Mouse (Mus musculus): ENCODE data around the gene Ntrk3. TPM values are rescaled to one million over a fixed set of nuclear protein-coding genes. Genes with fewer than 3 reads are reported as not detected.

Ntrk3 gene
- total RNA-seq, 1 experiment from 2014 or later: not detected

- no peak for ATAC-seq (replicated peaks in 1 of 2; ENCODE audit: insufficient read depth in 1 of 2, low FRiP score in 2 of 2, low TSS enrichment in 1 of 2, low read depth in 1 of 2, poor library complexity in 2 of 2, severe bottlenecking in 2 of 2)
These were observed 77.0 kb downstream of the Ntrk3 start for GRCm38 (mm10) chr7:78660832-78661231.

DNA sequence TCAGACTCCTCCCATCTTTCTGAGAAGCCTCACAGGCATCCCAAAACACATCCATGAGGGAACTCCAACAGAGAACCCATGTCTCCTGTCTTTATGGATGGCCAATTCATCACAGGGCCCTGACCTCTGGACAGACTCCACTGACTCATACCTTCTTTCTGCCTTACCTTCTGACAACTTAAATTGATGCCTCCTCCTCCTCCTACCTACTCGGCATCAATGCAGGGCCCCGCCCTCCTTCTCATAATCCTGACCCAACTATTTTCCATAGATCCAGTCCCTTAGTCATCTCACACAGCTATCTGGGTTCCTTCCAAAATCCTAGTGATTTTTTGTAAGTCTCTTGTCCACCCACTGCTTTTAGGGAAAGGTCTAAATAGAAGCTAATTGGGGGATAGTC, 78.0 kb downstream of the Ntrk3 start:
- no peak for ATAC-seq (replicated peaks in 1 of 2; ENCODE audit: insufficient read depth in 1 of 2, low FRiP score in 2 of 2, low TSS enrichment in 1 of 2, low read depth in 1 of 2, poor library complexity in 2 of 2, severe bottlenecking in 2 of 2)

DNA sequence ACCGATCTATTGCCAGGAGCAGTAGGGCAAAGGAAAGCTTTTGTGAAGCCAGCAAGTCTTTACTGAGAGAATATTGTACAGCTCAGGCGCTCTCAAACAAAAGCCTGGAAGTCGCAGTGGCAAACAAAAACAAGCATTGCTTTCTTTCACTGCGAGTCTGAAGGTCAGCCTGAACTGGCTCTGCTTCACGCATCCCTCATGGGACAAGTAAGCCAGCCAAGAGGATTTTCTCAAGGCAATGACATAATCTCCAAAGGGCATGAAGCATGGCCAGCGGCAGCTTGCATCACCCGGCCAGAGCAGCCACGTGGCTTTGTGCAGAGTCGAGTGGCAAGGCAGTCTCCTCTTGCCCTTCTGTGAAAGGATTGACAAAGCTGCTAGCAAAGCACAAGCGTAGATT, 79.8 kb downstream of the Ntrk3 start:
- no peak for ATAC-seq (replicated peaks in 1 of 2; ENCODE audit: insufficient read depth in 1 of 2, low FRiP score in 2 of 2, low TSS enrichment in 1 of 2, low read depth in 1 of 2, poor library complexity in 2 of 2, severe bottlenecking in 2 of 2)

DNA sequence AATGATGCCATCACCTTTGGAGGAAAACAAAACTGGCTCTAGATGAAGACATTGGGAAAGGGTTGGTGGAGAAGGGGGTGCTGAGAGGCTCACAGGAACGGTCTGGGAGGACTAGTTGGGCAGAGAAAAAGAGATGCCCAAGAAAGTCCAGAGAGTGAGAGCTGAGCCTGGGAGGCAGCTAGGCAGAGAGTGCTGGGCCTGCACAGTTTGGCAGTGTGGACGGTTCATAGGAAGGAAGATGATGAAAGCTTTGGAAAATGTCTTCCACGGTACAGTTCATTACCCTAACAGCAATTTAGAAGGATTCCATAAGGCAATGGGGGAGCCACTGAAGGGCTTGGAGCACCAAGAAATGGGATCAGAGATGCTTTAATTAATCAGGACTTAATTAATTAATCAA, 81.6 kb downstream of the Ntrk3 start:
- no peak for ATAC-seq (replicated peaks in 1 of 2; ENCODE audit: insufficient read depth in 1 of 2, low FRiP score in 2 of 2, low TSS enrichment in 1 of 2, low read depth in 1 of 2, poor library complexity in 2 of 2, severe bottlenecking in 2 of 2)

DNA sequence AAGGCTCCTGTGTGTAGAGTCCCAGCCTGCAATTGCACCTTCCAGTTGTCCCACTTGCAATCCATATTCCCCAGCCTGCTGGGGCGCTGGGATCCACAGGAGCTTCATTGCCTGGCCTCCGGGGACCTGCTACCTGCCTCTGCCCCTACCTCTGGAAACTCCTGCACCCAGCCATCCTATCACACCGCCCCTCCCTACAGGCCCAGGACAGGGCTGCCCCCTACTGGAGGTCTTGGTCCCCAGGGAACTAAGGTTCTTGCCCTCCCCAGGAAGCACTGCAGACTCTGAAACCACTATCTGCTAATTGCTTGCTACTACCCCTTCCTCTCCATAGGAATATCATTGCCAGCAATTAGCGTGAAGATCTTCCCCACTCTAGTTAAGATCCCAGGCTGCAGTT, 84.1 kb downstream of the Ntrk3 start:
- ATAC-seq (replicated peaks in 1 of 2; ENCODE audit: insufficient read depth in 1 of 2, low FRiP score in 2 of 2, low TSS enrichment in 1 of 2, low read depth in 1 of 2, poor library complexity in 2 of 2, severe bottlenecking in 2 of 2): no peak

- ATAC-seq (replicated peaks in 1 of 2; ENCODE audit: insufficient read depth in 1 of 2, low FRiP score in 2 of 2, low TSS enrichment in 1 of 2, low read depth in 1 of 2, poor library complexity in 2 of 2, severe bottlenecking in 2 of 2): no peak
These were observed 85.5 kb downstream of the Ntrk3 start for GRCm38 (mm10) chr7:78652296-78652695.

DNA sequence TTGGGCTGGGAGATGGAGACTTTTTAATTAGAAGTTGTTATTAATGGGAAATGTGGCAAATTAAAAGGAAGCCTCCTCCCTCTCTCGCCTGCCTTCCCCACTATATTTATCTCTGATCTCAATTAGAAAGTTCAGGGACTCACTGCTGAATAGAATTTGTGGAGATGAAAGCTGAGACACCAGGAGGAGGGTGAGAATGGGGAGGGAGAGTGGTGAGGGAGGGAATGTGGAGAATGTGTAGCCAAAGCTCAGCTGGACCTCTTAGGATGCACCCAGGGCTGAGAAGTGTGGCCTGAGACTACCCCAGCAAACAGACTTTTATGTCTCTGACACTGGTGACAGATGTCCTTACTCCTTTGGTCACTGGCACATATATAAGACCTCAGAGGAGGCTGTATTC, 86.3 kb downstream of the Ntrk3 start:
- no peak for ATAC-seq (replicated peaks in 1 of 2; ENCODE audit: insufficient read depth in 1 of 2, low FRiP score in 2 of 2, low TSS enrichment in 1 of 2, low read depth in 1 of 2, poor library complexity in 2 of 2, severe bottlenecking in 2 of 2)

DNA sequence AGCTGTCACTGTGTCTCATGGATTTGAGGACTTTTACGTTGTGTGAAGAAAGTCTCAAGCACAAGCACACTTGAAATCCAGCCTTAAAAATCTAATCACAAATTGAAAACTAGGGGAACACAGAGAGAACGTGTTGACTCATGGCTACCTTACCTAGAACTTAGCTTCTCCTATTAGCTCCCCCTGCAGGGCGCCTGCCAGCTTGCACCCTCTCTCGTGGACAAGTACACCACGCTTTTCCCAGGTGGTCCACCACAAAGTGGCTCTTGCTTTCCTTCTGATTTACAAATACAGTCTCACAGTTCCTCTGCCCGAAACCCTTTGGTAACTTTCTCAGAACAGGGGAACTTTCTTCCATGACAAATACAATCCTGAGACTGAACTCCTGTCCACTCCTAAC, 94.1 kb downstream of the Ntrk3 start:
- 0 out of 4 replicates have a peak, but pooled peaks of 1 of the 2 experiments have one; percentile 29 for ATAC-seq (replicated peaks in 1 of 2; ENCODE audit: insufficient read depth in 1 of 2, low FRiP score in 2 of 2, low TSS enrichment in 1 of 2, low read depth in 1 of 2, poor library complexity in 2 of 2, severe bottlenecking in 2 of 2)

DNA sequence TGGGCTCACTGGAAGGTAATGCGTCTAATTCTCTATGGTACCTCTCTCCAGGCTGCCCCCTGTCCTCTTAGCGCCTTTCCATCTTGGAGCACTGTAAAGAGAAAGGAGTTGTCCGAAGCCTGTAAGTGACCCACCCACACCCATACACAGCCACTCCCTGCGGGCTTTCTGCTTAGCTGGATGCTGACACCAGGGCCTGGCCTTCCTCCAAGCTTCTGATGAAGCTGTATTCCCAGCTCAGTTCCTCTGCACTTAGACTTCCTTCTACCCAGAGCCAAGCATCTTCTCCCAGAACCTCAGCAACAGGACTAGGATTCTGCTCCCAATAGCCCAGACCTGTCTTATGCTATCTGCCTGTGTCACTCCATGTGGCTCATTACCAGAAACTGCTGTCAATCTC, 114.1 kb downstream of the Ntrk3 start:
- ATAC-seq (replicated peaks in 1 of 2; ENCODE audit: insufficient read depth in 1 of 2, low FRiP score in 2 of 2, low TSS enrichment in 1 of 2, low read depth in 1 of 2, poor library complexity in 2 of 2, severe bottlenecking in 2 of 2): no peak

- ATAC-seq (replicated peaks in 1 of 2; ENCODE audit: insufficient read depth in 1 of 2, low FRiP score in 2 of 2, low TSS enrichment in 1 of 2, low read depth in 1 of 2, poor library complexity in 2 of 2, severe bottlenecking in 2 of 2): no peak
These were observed 116.7 kb downstream of the Ntrk3 start for GRCm38 (mm10) chr7:78621115-78621514.

DNA sequence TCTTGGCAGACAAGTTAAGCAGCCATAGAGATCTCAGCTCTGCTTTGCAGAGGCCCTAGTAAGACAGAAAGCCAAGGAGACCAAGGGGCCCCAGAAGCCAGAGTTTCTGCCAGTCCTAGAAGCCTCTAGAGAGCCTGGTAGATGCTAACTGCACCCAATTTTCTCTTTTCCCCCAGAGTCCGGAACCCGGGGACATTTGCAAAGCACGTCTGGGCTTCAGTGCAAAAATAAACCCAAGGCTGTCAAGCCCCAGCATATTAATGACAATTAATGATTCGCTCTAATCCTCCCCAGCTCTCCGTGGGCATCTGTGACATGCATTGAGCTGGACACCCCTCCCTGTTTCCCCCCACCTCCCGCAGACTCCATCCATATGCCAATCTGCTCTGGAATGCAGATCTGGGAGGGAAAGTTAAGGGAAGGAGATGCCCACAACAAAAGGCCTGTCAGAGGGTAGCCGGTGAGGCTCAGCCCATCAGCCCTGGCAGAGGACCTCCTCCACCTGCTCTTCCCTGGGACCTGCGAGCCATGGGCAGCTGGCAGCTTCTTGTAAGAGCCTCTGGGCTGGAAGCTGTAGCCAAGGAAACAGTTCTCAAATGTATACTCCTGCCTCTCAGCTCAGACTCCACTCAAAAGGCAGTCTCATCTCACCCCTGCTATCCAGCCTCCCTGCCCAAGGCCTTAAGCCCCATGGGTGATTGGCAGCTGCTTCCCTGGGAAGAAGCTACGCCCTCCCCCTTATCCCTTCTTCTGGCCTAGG, 117.8 kb downstream of the Ntrk3 start:
- ATAC-seq (replicated peaks in 1 of 2; ENCODE audit: insufficient read depth in 1 of 2, low FRiP score in 2 of 2, low TSS enrichment in 1 of 2, low read depth in 1 of 2, poor library complexity in 2 of 2, severe bottlenecking in 2 of 2): no peak

- ATAC-seq (replicated peaks in 1 of 2; ENCODE audit: insufficient read depth in 1 of 2, low FRiP score in 2 of 2, low TSS enrichment in 1 of 2, low read depth in 1 of 2, poor library complexity in 2 of 2, severe bottlenecking in 2 of 2): no peak
These were observed 132.2 kb downstream of the Ntrk3 start for GRCm38 (mm10) chr7:78605538-78606130.

- ATAC-seq (replicated peaks in 1 of 2; ENCODE audit: insufficient read depth in 1 of 2, low FRiP score in 2 of 2, low TSS enrichment in 1 of 2, low read depth in 1 of 2, poor library complexity in 2 of 2, severe bottlenecking in 2 of 2): no peak
These were observed 133.9 kb downstream of the Ntrk3 start for GRCm38 (mm10) chr7:78603922-78604321.

- no peak for ATAC-seq (replicated peaks in 1 of 2; ENCODE audit: insufficient read depth in 1 of 2, low FRiP score in 2 of 2, low TSS enrichment in 1 of 2, low read depth in 1 of 2, poor library complexity in 2 of 2, severe bottlenecking in 2 of 2)
These were observed 136.0 kb downstream of the Ntrk3 start for GRCm38 (mm10) chr7:78601851-78602250.

DNA sequence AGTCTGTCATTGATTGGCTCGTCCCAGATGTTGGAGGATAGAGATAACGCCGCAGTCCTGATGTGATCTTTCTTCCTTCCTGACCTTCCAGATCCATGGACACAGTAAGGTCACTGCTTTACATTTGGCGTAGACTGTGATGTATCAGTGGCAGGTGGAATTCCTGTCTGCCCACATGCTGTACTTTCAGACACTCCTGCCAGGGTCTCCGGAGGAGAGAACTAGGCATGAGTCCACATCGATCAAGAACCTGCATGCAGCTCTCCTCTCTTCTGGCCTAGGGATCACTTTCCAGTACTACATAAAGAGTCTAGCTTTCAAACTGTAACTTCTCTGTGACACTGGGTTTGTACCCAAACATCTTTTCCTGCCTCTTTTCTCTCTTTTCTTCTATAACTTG, 136.9 kb downstream of the Ntrk3 start:
- ATAC-seq (replicated peaks in 1 of 2; ENCODE audit: insufficient read depth in 1 of 2, low FRiP score in 2 of 2, low TSS enrichment in 1 of 2, low read depth in 1 of 2, poor library complexity in 2 of 2, severe bottlenecking in 2 of 2): no peak

DNA sequence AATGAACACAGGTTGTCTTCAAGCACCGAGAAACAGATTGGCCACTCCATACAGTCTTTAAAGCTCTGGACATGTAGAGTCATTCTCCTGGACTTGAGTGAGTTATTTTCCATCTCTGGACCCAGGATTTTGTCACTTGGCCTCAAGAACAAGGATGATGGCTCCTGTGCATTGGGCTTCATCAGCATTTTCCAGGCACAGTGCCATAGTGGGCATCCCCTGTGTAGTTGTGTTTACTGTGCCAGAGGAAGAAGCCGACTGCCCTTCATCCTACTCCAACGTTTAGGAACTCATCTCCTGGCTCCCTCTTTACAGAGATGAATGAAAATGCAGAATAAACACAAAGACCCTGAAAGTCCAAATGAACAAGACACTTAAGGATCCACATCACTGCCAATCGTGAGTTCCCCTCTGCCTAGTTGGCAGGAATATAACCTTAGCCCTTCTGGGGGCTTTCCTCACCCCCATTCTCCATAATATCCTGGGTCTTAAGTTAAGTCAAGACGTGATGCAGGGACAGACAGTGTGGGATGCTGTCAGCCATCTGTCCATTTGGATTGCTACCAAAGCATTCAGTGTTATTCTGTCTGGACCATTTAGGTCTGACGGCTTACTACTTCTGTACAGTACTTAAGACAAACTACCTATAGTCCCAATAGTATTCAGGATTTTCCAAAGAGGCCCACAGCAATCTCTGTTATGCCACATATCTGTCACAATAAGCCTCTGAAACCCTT, 137.7 kb downstream of the Ntrk3 start:
- no peak for ATAC-seq (replicated peaks in 1 of 2; ENCODE audit: insufficient read depth in 1 of 2, low FRiP score in 2 of 2, low TSS enrichment in 1 of 2, low read depth in 1 of 2, poor library complexity in 2 of 2, severe bottlenecking in 2 of 2)

DNA sequence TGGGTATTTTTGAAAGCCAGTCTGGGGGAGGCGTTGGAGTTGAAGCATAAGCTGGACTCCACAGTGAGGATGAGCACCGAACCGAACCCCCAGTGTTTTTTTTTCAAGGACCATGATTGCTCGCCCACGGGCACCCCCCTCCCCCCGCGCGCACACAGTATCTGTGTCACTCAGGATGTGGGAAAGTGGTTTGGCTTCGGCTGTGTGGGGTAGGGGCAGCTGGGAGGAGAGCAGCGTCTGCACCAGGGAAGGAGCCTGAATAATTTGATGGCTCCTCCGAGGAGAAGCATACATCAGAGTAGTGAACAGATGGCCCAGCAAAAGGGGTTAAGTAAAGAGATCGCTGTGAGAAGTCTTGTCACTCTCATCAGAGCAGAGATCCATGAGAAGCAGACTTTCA, 139.7 kb downstream of the Ntrk3 start:
- peak in 1 of 2 experiments; percentile 44; a peak in 1 of 4 replicates for ATAC-seq (replicated peaks in 1 of 2; ENCODE audit: insufficient read depth in 1 of 2, low FRiP score in 2 of 2, low TSS enrichment in 1 of 2, low read depth in 1 of 2, poor library complexity in 2 of 2, severe bottlenecking in 2 of 2)
